Mouse (Mus musculus) C2C12 (cell line): Measurements from ENCODE around the gene Nudt5. TPM values are rescaled to one million over a fixed set of nuclear protein-coding genes. Genes with fewer than 3 reads are reported as not detected.

ENCODE experiments used
- H3K27me3 ChIP-seq: one replicate; pipeline ENCODE4 v1.6.1; 2011; ENCODE audit not compliant: control insufficient read depth, insufficient read depth, insufficient read length
- H3K36me3 ChIP-seq: one replicate; pipeline ENCODE4 v1.6.1; 2011; ENCODE audit not compliant: control insufficient read depth, insufficient read depth
- H3K4me3 ChIP-seq: one replicate; pipeline ENCODE4 v1.5.1; 2011; ENCODE audit warnings: mild to moderate bottlenecking, control low read depth; ENCODE audit not compliant: poor library complexity, insufficient read depth, severe bottlenecking
- H3K79me2 ChIP-seq: one replicate; pipeline ENCODE4 v1.6.1; 2011; ENCODE audit not compliant: control insufficient read depth, insufficient read depth
- H3K79me3 ChIP-seq: one replicate; pipeline ENCODE4 v1.6.1; 2011; ENCODE audit warnings: low read depth, control low read depth
- H3ac ChIP-seq: one replicate; pipeline ENCODE3; 2011; ENCODE audit warnings: low read depth; ENCODE audit not compliant: control insufficient read depth, insufficient read length
- CEBPB ChIP-seq: IDR thresholded peaks from one replicate; pipeline ENCODE4 v1.6.1; 2011; ENCODE audit warnings: low read depth, mild to moderate bottlenecking, control low read depth, moderate library complexity
- CTCF ChIP-seq: IDR thresholded peaks from one replicate; pipeline ENCODE4 v1.5.1; 2011; ENCODE audit not compliant: control insufficient read depth, insufficient read depth, insufficient read length
- FOSL1 ChIP-seq: IDR thresholded peaks from one replicate; pipeline ENCODE4 v1.8.0; 2011; ENCODE audit warnings: mild to moderate bottlenecking, low read length; ENCODE audit not compliant: poor library complexity, insufficient read depth, severe bottlenecking
- MAX ChIP-seq: IDR thresholded peaks from one replicate; pipeline ENCODE4 v1.6.1; 2011; ENCODE audit warnings: mild to moderate bottlenecking, control low read depth
- MYOD1 ChIP-seq: IDR thresholded peaks from one replicate; pipeline ENCODE4 v1.6.1; 2011; ENCODE audit warnings: low read depth; ENCODE audit not compliant: control insufficient read depth, insufficient read length
- MYOG ChIP-seq: IDR thresholded peaks from one replicate; pipeline ENCODE4 v1.6.1; 2011; ENCODE audit not compliant: control insufficient read depth, insufficient read length; ENCODE audit errors: extremely low read depth
- USF1 ChIP-seq: IDR thresholded peaks from one replicate; pipeline ENCODE4 v1.6.1; 2011; ENCODE audit warnings: low read depth, mild to moderate bottlenecking, control low read depth, moderate library complexity
- polyA plus RNA-seq: library from polyadenylated mRNA; unstranded; fragments of >200 nt; fragmentation: generic; extraction: Trizol; gene quantifications from one replicate; pipeline ENCODE4 v1.2.1, GENCODE M21; 2012; ENCODE audit warnings: missing spikeins

Nudt5 gene
- polyA plus RNA-seq, 1 experiment: 43.5 TPM

- Histone ChIP-seq H3K36me3 (no peaks in the 10 kb centered on the region), H3K4me3 (no peak overlapping the region), H3K79me3 (no peaks in the 10 kb centered on the region), H3K79me2 (no peaks in the 10 kb centered on the region), H3K27me3 (peaks cover 4% of the 10 kb centered on the region), H3ac (no peak overlapping the region)
- TF ChIP-seq MYOG (no peak), CTCF (peak; percentile 13)
These were observed 61.8 kb downstream of the Nudt5 start for GRCm38 (mm10) chr2:5906625-5907024.

- no peak overlapping the region for H3ac ChIP-seq
- no peaks in the 10 kb centered on the region for H3K36me3 ChIP-seq
- no peaks in the 10 kb centered on the region for H3K79me2 ChIP-seq
- no peaks in the 10 kb centered on the region for H3K27me3 ChIP-seq
- H3K4me3 ChIP-seq: no peak overlapping the region
- TF ChIP-seq USF1: no peak
- TF ChIP-seq MAX: no peak
- TF ChIP-seq MYOD1: no peak
- TF ChIP-seq CTCF: no peak
- TF ChIP-seq FOSL1: no peak
- no peak for TF ChIP-seq MYOG
- TF ChIP-seq CEBPB: no peak
- H3K79me3 ChIP-seq: no peaks in the 10 kb centered on the region
These were observed 66.6 kb downstream of the Nudt5 start for GRCm38 (mm10) chr2:5911282-5911965.

Other genes with a start within 250 kb of the Nudt5 start
- gene Camk1d, start 130.5 kb upstream of the Nudt5 start, polyA plus RNA-seq: 1.6 TPM
- 141 TPM for gene Cdc123, start 145 bp downstream of the Nudt5 start, polyA plus RNA-seq
- 0.40 TPM for gene Gm13199, start 17.9 kb downstream of the Nudt5 start, polyA plus RNA-seq
- 15.4 TPM for gene Sec61a2, start 50.4 kb downstream of the Nudt5 start, polyA plus RNA-seq
- 0.19 TPM for gene Dhtkd1, start 97.8 kb downstream of the Nudt5 start, polyA plus RNA-seq
- 5.1 TPM for gene Upf2, start 106.5 kb downstream of the Nudt5 start, polyA plus RNA-seq